Mouse (Mus musculus): ENCODE results near the gene Ldb1.

- no peak for TF ChIP-seq CTCF (IDR thresholded peaks at IDR 0.05; ENCODE audit: low read depth, low read length)
- no peak for TF ChIP-seq TAL1 (conservative IDR thresholded peaks at IDR 0.05; ENCODE audit: low read depth, low read length)
- no peak for TF ChIP-seq GATA1 (IDR thresholded peaks at IDR 0.05; ENCODE audit: borderline replicate concordance, low read length)
- TF ChIP-seq GATA2 (IDR thresholded peaks at IDR 0.05; ENCODE audit: borderline replicate concordance, low read depth, low read length) = no peak
- no peak for TF ChIP-seq POLR2AphosphoS5 (IDR thresholded peaks at IDR 0.05; ENCODE audit: insufficient replicate concordance, low read depth, low read length)
Observed at GRCm38 (mm10) chr19:46056388-46056946, 11.5 kb upstream of the Ldb1 start.
